Mouse (Mus musculus): ENCODE data around the gene Agpat1.

DNA sequence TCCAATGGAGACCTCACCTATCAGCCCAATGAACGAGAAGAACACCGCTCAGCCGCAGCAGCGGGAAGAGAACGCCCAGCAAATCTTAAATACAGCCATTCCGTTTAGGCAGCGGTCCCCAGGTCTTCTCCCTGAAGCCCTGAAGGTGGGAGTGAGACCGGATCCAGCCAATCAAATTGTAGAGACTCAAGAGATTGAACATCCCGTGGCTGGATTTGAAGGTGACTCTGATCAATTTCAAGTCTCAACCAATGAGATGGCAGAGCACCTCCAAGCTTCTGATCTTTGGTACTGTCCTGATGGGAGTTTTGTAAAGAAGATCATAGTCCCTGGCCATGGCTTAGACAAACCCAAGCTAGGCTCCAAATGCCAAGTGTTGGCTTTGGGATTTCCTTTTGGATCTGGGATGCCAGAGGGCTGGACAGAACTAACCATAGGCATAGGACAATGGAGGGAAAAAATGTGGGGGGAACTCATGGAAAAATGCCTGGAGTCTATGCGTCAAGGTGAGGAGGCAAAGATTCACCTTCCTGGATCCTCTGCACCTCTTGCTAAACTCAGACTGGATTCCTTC, 41.3 kb downstream of the Agpat1 start:
- TF ChIP-seq FLI1 (IDR thresholded peaks at IDR 0.05; ENCODE audit: low read length) = no peak
- TF ChIP-seq GATA1 (IDR thresholded peaks at IDR 0.05; ENCODE audit: borderline replicate concordance, low read length) = no peak

All from megakaryocyte, embryonic 14.5 days (primary cell).